14 mouse cellular contexts compared by ENCODE assay signal in the genomic region with DNA sequence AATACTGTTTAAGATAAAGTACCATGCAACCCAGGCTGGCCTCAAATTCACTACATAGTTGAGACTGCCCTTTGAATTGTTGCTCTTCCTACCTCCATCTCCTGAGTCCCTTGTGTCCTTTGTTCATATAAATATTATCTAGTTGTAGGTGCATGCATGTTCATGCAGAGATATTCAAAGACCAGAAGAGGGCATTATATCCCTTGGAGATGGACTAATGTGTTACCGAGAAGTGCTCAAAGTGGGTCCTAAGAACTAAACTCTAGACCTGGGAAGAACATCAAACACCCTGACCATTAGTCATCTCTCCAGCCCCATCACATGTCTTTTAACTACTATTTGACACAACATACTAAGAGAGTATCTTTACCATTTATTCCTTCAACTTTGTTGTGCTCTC. TPM values are rescaled to one million over a fixed set of nuclear protein-coding genes. Genes with fewer than 3 reads are reported as not detected.
DNase-seq lines count a peak whose midpoint lies in the region; ATAC-seq and TF ChIP-seq lines count a peak whose summit lies in the region.
"Had no signal": no experiment of that assay in that cellular context is flagged by ENCODE, and none has a peak within 500 bp of the region (broad histone marks: within the 10 kb centered on the region; RNA-seq: fewer than 3 reads in every experiment).

No protein-coding gene starts in this region.

- H3K9me3 ChIP-seq in lung, embryonic 14.5 days (ENCODE audit: low read depth, low read length), result no peaks in the 10 kb centered on the region
- H3K9me3 ChIP-seq: embryonic facial prominence, embryonic 12.5 days; forebrain, embryonic 10.5 days; hindbrain, embryonic 13.5 days; midbrain, embryonic 13.5 days had no signal

- peak; percentile 64 for TF ChIP-seq CTCF in heart, adult 2 months (IDR thresholded peaks at IDR 0.05)
- 0 out of 2 replicates have a peak, but pooled peaks have one; percentile 7 for TF ChIP-seq CTCF in lung, embryonic 14.5 days (IDR thresholded peaks at IDR 0.05; ENCODE audit: low read depth)

- H3K27me3 ChIP-seq in heart, adult 2 months (ENCODE audit: control insufficient read depth, insufficient read depth, low read length), result no peaks in the 10 kb centered on the region
- no peaks in the 10 kb centered on the region for H3K27me3 ChIP-seq in lung, embryonic 14.5 days (ENCODE audit: insufficient read depth, low read length)
- H3K27me3 ChIP-seq: embryonic facial prominence, embryonic 12.5 days; hindbrain, embryonic 13.5 days; midbrain, embryonic 13.5 days had no signal

- DNase-seq in heart, adult 2 months, result no peak
- DNase-seq in heart, adult 9 months (ENCODE audit: low spot score in 2 of 2), result no peak
- DNase-seq in lung, embryonic 14.5 days, result no peak
- DNase-seq in lung, postnatal 10 days, result no peak
- DNase-seq in thymus, postnatal 4 days, result no peak
- no peak for DNase-seq in embryo, embryonic 10.5 days (ENCODE audit: low spot score)
- DNase-seq: cerebellum, postnatal 14 days; kidney, adult 18-20 months had no signal

- TF ChIP-seq POLR2A in heart, adult 2 months (IDR thresholded peaks at IDR 0.05; ENCODE audit: insufficient read depth, low read depth, low read length), result no peak

- peaks cover 4% of the 10 kb centered on the region; the same call in 1 of the 2 replicates for H3K79me2 ChIP-seq in heart, adult 2 months (replicated peaks; ENCODE audit: control insufficient read depth, insufficient read depth, low read length)

- peaks cover 2% of the 10 kb centered on the region; the same call in 1 of the 2 replicates for H3K36me3 ChIP-seq in heart, adult 2 months (ENCODE audit: control insufficient read depth, insufficient read depth, low read length)
- no peaks in the 10 kb centered on the region for H3K36me3 ChIP-seq in lung, embryonic 14.5 days (ENCODE audit: insufficient read depth)
- H3K36me3 ChIP-seq: embryonic facial prominence, embryonic 12.5 days; hindbrain, embryonic 13.5 days; midbrain, embryonic 13.5 days had no signal

- H3K27ac ChIP-seq in heart, adult 2 months, result no peak overlapping the region
- H3K27ac ChIP-seq in lung, embryonic 14.5 days (ENCODE audit: low read depth), result no peak overlapping the region
- H3K27ac ChIP-seq: embryonic facial prominence, embryonic 12.5 days; forebrain, embryonic 10.5 days; hindbrain, embryonic 13.5 days; midbrain, embryonic 13.5 days had no signal

- no peak overlapping the region for H3K4me3 ChIP-seq in heart, adult 2 months
- H3K4me3 ChIP-seq in lung, embryonic 14.5 days (ENCODE audit: low read depth, low read length), result no peak overlapping the region
- H3K4me3 ChIP-seq: embryonic facial prominence, embryonic 12.5 days; forebrain, embryonic 10.5 days; hindbrain, embryonic 13.5 days; midbrain, embryonic 13.5 days had no signal

- intact Hi-C loops in heart, adult 2 months (cut with DNase I), result loop anchor here (2.0 kb wide), 1 partner anchor 70 kb away; no protein-coding TSS in a partner anchor

- H3K4me2 ChIP-seq in lung, embryonic 14.5 days, result no peak overlapping the region
- H3K4me2 ChIP-seq: embryonic facial prominence, embryonic 12.5 days; hindbrain, embryonic 13.5 days; midbrain, embryonic 13.5 days had no signal

- no peak overlapping the region for H3K9ac ChIP-seq in heart, adult 2 months (ENCODE audit: low read depth, low read length)
- no peak overlapping the region for H3K9ac ChIP-seq in lung, embryonic 14.5 days
- H3K9ac ChIP-seq: embryonic facial prominence, embryonic 12.5 days; hindbrain, embryonic 13.5 days; midbrain, embryonic 13.5 days had no signal

- no peak for TF ChIP-seq EP300 in heart, adult 2 months (IDR thresholded peaks at IDR 0.05; ENCODE audit: insufficient read depth, low read depth, low read length)

- peaks cover 6% of the 10 kb centered on the region for H3K4me1 ChIP-seq in heart, adult 2 months (ENCODE audit: control insufficient read depth, insufficient read depth, low read length)
- no peaks in the 10 kb centered on the region for H3K4me1 ChIP-seq in lung, embryonic 14.5 days (ENCODE audit: insufficient read depth)
- H3K4me1 ChIP-seq: embryonic facial prominence, embryonic 12.5 days; forebrain, embryonic 10.5 days had no signal

- WGBS in heart, adult 2 months, result 55% methylated on average over 1 of the region's 1 CpGs
- WGBS in lung, embryonic 14.5 days, result 97% methylated on average over 1 of the region's 1 CpGs

- ATAC-seq in lung, embryonic 14.5 days (ENCODE audit: insufficient read depth), result no peak
- peak; percentile 53 for ATAC-seq in granulocyte monocyte progenitor cell, adult 5-6 weeks (replicated peaks; ENCODE audit: poor library complexity, severe bottlenecking)
- ATAC-seq in neutrophil, adult 5-6 weeks (ENCODE audit: extremely low read depth, insufficient number of reproducible peaks, low FRiP score, poor library complexity, severe bottlenecking), result peak; percentile 36; the same call in 1 of the 2 replicates
- ATAC-seq: midbrain, embryonic 13.5 days had no signal

RNA-seq across cellular contexts. Expression of a gene that starts 13.7 kb away (rescaled TPM):
- 100 to 1,000 TPM; 101 to 121 TPM for total RNA-seq in heart, adult 2 months (2021)
- polyA plus RNA-seq in heart, adult 2 months (2012; rRNA removed), result 32.3 and 65.1 TPM in 2 replicates
- polyA plus RNA-seq in lung, embryonic 14.5 days (2014; fragmentation: Nextera tagmentation; extraction: Ambion mirVana), result 35.7 and 37.0 TPM in 2 replicates
- 27.1 and 34.2 TPM in 2 replicates for total RNA-seq in granulocyte monocyte progenitor cell, adult 5-6 weeks (2014; fragmentation: Nextera tagmentation)
- total RNA-seq in granulocyte monocyte progenitor cell, adult 5-6 weeks (2017), result 26.4 and 30.3 TPM in 2 replicates
- 57.4 and 58.3 TPM in 2 replicates for total RNA-seq in neutrophil, adult 5-6 weeks (2017)

RNA-seq across cellular contexts. Expression of a gene that starts 48.0 kb away (rescaled TPM):
- total RNA-seq in heart, adult 2 months (2021), result 10 to 100 TPM; 27.1 to 30.7 TPM
- polyA plus RNA-seq in heart, adult 2 months (2012; rRNA removed), result 49.6 and 70.3 TPM in 2 replicates
- polyA plus RNA-seq in lung, embryonic 14.5 days (2014; fragmentation: Nextera tagmentation; extraction: Ambion mirVana), result 4.5 and 5.2 TPM in 2 replicates
- total RNA-seq in granulocyte monocyte progenitor cell, adult 5-6 weeks (2014; fragmentation: Nextera tagmentation), result not detected in 2 replicates
- total RNA-seq in granulocyte monocyte progenitor cell, adult 5-6 weeks (2017), result not detected in 2 replicates
- total RNA-seq in neutrophil, adult 5-6 weeks (2017), result not detected in 2 replicates

Comparison
In these comparisons a context has a peak if more than half of its experiments do, and no peak if none do; other contexts are left out.
1. RNA of a gene that starts 48.0 kb away (total RNA-seq): 27.1 to 30.7 TPM in heart, adult 2 months; not detected in granulocyte monocyte progenitor cell, adult 5-6 weeks and not detected in neutrophil, adult 5-6 weeks; every median in the first group is over 10 times any median in the second.